Mouse (Mus musculus) embryonic facial prominence, embryonic 14.5 days (tissue): ENCODE data around the gene Socs3. TPM values are rescaled to one million over a fixed set of nuclear protein-coding genes. Genes with fewer than 3 reads are reported as not detected.
A peak's percentile ranks its signal among the peaks of the same experiment; 100 is the strongest.

ENCODE experiments used
- ATAC-seq: fragments of 200-750 bp; cut with Nextera tagmentation; 2 replicates; pipeline ENCODE4 v1.8.0; 2017; ENCODE audit warnings: low read depth, moderate number of reproducible peaks, moderate TSS enrichment
- DNase-seq: peaks from one replicate; pipeline ENCODE4 v3.0.0-alpha.2; 2015; ENCODE audit warnings: low spot score
- H3K27ac ChIP-seq: fragments of 300-500 bp; sonication (generic); replicated peaks from 2 replicates; pipeline ENCODE4 v1.5.1; 2014; ENCODE audit warnings: low read depth, mild to moderate bottlenecking, low read length, moderate library complexity
- H3K27me3 ChIP-seq: fragments of 300-500 bp; sonication (generic); replicated peaks from 2 replicates; pipeline ENCODE4 v1.6.1; 2014; ENCODE audit warnings: low read length; ENCODE audit not compliant: control insufficient read depth, insufficient read depth
- H3K36me3 ChIP-seq: fragments of 300-500 bp; sonication (generic); 2 replicates; pipeline ENCODE4 v1.6.1; 2014; ENCODE audit warnings: low read length, mixed read lengths; ENCODE audit not compliant: control insufficient read depth, insufficient read depth
- H3K4me1 ChIP-seq: fragments of 300-500 bp; sonication (generic); 2 replicates; pipeline ENCODE4 v1.6.1; 2014; ENCODE audit warnings: antibody characterized with exemption, low read length; ENCODE audit not compliant: control insufficient read depth, insufficient read depth
- H3K4me2 ChIP-seq: fragments of 300-500 bp; sonication (generic); 2 replicates; pipeline ENCODE4 v1.6.1; 2014; ENCODE audit warnings: low read depth, mild to moderate bottlenecking, low read length, moderate library complexity, mixed read lengths
- H3K4me3 ChIP-seq: fragments of 300-500 bp; sonication (generic); 2 replicates; pipeline ENCODE4 v1.5.1; 2014; ENCODE audit warnings: low read depth, mild to moderate bottlenecking, low read length
- H3K9ac ChIP-seq: fragments of 300-500 bp; sonication (generic); 2 replicates; pipeline ENCODE4 v1.6.1; 2014; ENCODE audit warnings: low read depth, mild to moderate bottlenecking, low read length, moderate library complexity, mixed read lengths
- H3K9me3 ChIP-seq: fragments of 300-500 bp; sonication (generic); 2 replicates; pipeline ENCODE4 v1.6.1; 2016; ENCODE audit warnings: low read length; ENCODE audit not compliant: control insufficient read depth
- WGBS: fragments of 180-500 bp; shearing (Covaris S2); extraction: QIAGEN DNeasy Blood & Tissue Kit; methylation state at CpG from one replicate; pipeline ENCODE4 v1.1.7; 2014; 5-methylcytosine and 5-hydroxymethylcytosine counted together
- polyA plus RNA-seq: library from polyadenylated mRNA; unstranded; fragments of >200 nt; fragmentation: Nextera tagmentation; extraction: Ambion mirVana; gene quantifications from 2 replicates; pipeline ENCODE4 v1.2.1, GENCODE M21; 2014

Socs3 gene
- polyA plus RNA-seq, 1 experiment from 2014 or later, result 6.8 TPM

- Histone ChIP-seq H3K9me3 (no peaks in the 10 kb centered on the region), H3K4me2 (no peak overlapping the region), H3K9ac (0 out of 2 replicates have a peak overlapping the region, but pooled peaks have one; percentile 8), H3K4me1 (peaks cover 20% of the 10 kb centered on the region), H3K27me3 (no peaks in the 10 kb centered on the region), H3K27ac (no peak overlapping the region), H3K4me3 (no peak overlapping the region), H3K36me3 (peaks cover 39% of the 10 kb centered on the region)
- no peak for DNase-seq
- no peak for ATAC-seq
- 71% methylated on average over 8 of the region's 8 CpGs for WGBS
These were observed 39.0 kb upstream of the Socs3 start for GRCm38 (mm10) chr11:118008843-118009242.

GRCm38 (mm10) chr11:118008144-118008805 is 38.4 kb upstream of the Socs3 start:
- H3K4me1 ChIP-seq, result peaks cover 21% of the 10 kb centered on the region
- ATAC-seq (no peak), DNase-seq (no peak)
- no peaks in the 10 kb centered on the region for H3K27me3 ChIP-seq
- H3K27ac ChIP-seq, result no peak overlapping the region
- no peak overlapping the region for H3K4me2 ChIP-seq
- no peak overlapping the region for H3K9ac ChIP-seq
- H3K4me3 ChIP-seq, result no peak overlapping the region
- H3K9me3 ChIP-seq, result no peaks in the 10 kb centered on the region
- 53% methylated on average over 5 of the region's 5 CpGs for WGBS
- peaks cover 41% of the 10 kb centered on the region for H3K36me3 ChIP-seq

GRCm38 (mm10) chr11:118007460-118008143 is 37.8 kb upstream of the Socs3 start:
- H3K27ac ChIP-seq, result no peak overlapping the region
- H3K9me3 ChIP-seq, result no peaks in the 10 kb centered on the region
- H3K9ac ChIP-seq, result no peak overlapping the region
- no peak for ATAC-seq
- H3K4me3 ChIP-seq, result no peak overlapping the region
- H3K36me3 ChIP-seq, result peaks cover 46% of the 10 kb centered on the region
- WGBS, result 47% methylated on average over 7 of the region's 8 CpGs
- no peaks in the 10 kb centered on the region for H3K27me3 ChIP-seq
- H3K4me1 ChIP-seq, result peaks cover 21% of the 10 kb centered on the region
- no peak overlapping the region for H3K4me2 ChIP-seq
- DNase-seq, result peak; percentile 52

GRCm38 (mm10) chr11:118004217-118004616 is 34.4 kb upstream of the Socs3 start:
- Histone ChIP-seq H3K9ac (no peak overlapping the region), H3K27ac (0 out of 2 replicates have a peak overlapping the region, but pooled peaks have one; percentile 28), H3K9me3 (no peaks in the 10 kb centered on the region), H3K4me1 (peaks cover 13% of the 10 kb centered on the region), H3K27me3 (no peaks in the 10 kb centered on the region), H3K4me3 (no peak overlapping the region), H3K4me2 (no peak overlapping the region), H3K36me3 (peaks cover 74% of the 10 kb centered on the region)
- DNase-seq, result no peak
- no peak for ATAC-seq
- 74% methylated on average over 5 of the region's 5 CpGs for WGBS

- 61% methylated on average over 5 of the region's 5 CpGs for WGBS
- peak; percentile 42 for DNase-seq
- Histone ChIP-seq H3K4me1 (peaks cover 10% of the 10 kb centered on the region; the same call in 1 of the 2 replicates), H3K27me3 (no peaks in the 10 kb centered on the region), H3K9ac (0 out of 2 replicates have a peak overlapping the region, but pooled peaks have one; percentile 8), H3K27ac (0 out of 2 replicates have a peak overlapping the region, but pooled peaks have one; percentile 28), H3K4me3 (no peak overlapping the region), H3K36me3 (peaks cover 74% of the 10 kb centered on the region), H3K9me3 (no peaks in the 10 kb centered on the region), H3K4me2 (no peak overlapping the region)
- peak; percentile 38; the same call in 1 of the 2 replicates for ATAC-seq
These were observed 33.9 kb upstream of the Socs3 start for GRCm38 (mm10) chr11:118003718-118004117.

GRCm38 (mm10) chr11:118003176-118003575 is 33.3 kb upstream of the Socs3 start:
- ATAC-seq, result no peak
- WGBS, result 88% methylated on average over 14 of the region's 14 CpGs
- Histone ChIP-seq H3K4me3 (no peak overlapping the region), H3K4me2 (no peak overlapping the region), H3K9me3 (no peaks in the 10 kb centered on the region), H3K36me3 (peaks cover 79% of the 10 kb centered on the region), H3K27ac (no peak overlapping the region), H3K4me1 (peaks cover 10% of the 10 kb centered on the region; the same call in 1 of the 2 replicates), H3K27me3 (no peaks in the 10 kb centered on the region), H3K9ac (no peak overlapping the region)
- no peak for DNase-seq

- no peak overlapping the region for H3K4me3 ChIP-seq
- no peaks in the 10 kb centered on the region for H3K9me3 ChIP-seq
- H3K4me1 ChIP-seq, result peaks cover 6% of the 10 kb centered on the region; the same call in 1 of the 2 replicates
- peaks cover 70% of the 10 kb centered on the region for H3K36me3 ChIP-seq
- no peak overlapping the region for H3K9ac ChIP-seq
- ATAC-seq (no peak), DNase-seq (no peak)
- WGBS, result 91% methylated on average over 7 of the region's 7 CpGs
- H3K27ac ChIP-seq, result no peak overlapping the region
- H3K27me3 ChIP-seq, result no peaks in the 10 kb centered on the region
- no peak overlapping the region for H3K4me2 ChIP-seq
These were observed 30.8 kb upstream of the Socs3 start for GRCm38 (mm10) chr11:118000565-118001215.

- H3K36me3 ChIP-seq, result peaks cover 64% of the 10 kb centered on the region
- H3K9me3 ChIP-seq, result no peaks in the 10 kb centered on the region
- WGBS, result 58% methylated on average over 1 of the region's 1 CpGs
- H3K9ac ChIP-seq, result no peak overlapping the region
- H3K27ac ChIP-seq, result no peak overlapping the region
- no peak overlapping the region for H3K4me3 ChIP-seq
- peaks cover 6% of the 10 kb centered on the region for H3K4me1 ChIP-seq
- no peak overlapping the region for H3K4me2 ChIP-seq
- DNase-seq, result no peak
- no peaks in the 10 kb centered on the region for H3K27me3 ChIP-seq
- no peak for ATAC-seq
These were observed 30.2 kb upstream of the Socs3 start for GRCm38 (mm10) chr11:118000083-118000482.
